Mouse (Mus musculus): ENCODE measurements around the gene Gstp3. TPM values are rescaled to one million over a fixed set of nuclear protein-coding genes. Genes with fewer than 3 reads are reported as not detected.

Gstp3 gene
- total and polyA plus RNA-seq, 3 experiments: 1.4 TPM; not detected in 2

DNA sequence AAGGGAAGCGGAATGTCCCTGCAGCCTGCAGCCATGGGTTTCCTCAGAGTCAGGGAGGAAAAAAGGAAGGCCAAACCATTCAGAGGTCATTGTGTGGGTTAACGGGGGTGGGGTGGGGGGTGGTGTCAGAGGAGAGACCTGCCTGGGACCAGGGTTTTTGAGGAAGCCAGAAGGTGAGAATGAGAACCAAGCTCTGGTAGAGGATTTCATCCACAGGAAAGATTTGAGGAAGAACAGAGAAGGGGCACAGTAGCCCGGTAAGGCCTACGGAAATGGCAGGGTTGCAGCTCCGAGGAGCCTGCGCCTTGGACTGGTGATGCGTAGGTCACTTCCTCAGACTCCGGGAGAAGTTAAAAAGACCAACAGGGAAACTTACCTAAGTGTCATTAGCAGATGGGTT lies 11.4 kb upstream of the Gstp3 start:
- H3K4me3 ChIP-seq (replicated peaks in 1 of 3; ENCODE audit: low read depth in 2 of 3, low read length in 2 of 3, poor library complexity in 1 of 3): no peak overlapping the region
- dilution Hi-C loops (cut with MboI; ENCODE audit: extremely low pct_ligation_motif_present, extremely low pct_unique_long_range_greater_than_20kb, low sequenced_read_pairs): no loop called here
- no peak for DNase-seq (ENCODE audit: extremely low read depth)
- H3K9ac ChIP-seq (ENCODE audit: insufficient read depth, low read depth): no peak overlapping the region
- H3K4me1 ChIP-seq (ENCODE audit: control insufficient read depth in 1 of 2, insufficient read depth in 2 of 2): peaks cover 0 to 4% of the 10 kb centered on the region in 2 experiments; a peak in 1 of 4 replicates
- H3K27me3 ChIP-seq (replicated peaks): peaks cover 14% of the 10 kb centered on the region
- in situ Hi-C loops (cut with MboI; ENCODE audit: low pct_ligation_motif_present, low pct_unique_long_range_greater_than_20kb, low sequenced_read_pairs): no loop called here
- no peaks in the 10 kb centered on the region for H3K36me3 ChIP-seq (replicated peaks in 1 of 2; ENCODE audit: control insufficient read depth in 1 of 2, insufficient read depth in 1 of 2, low read length in 1 of 2)
- H3K27ac ChIP-seq (ENCODE audit: insufficient read depth, low read depth): no peak overlapping the region
- H3K4me2 ChIP-seq (ENCODE audit: insufficient read depth, low read depth, poor library complexity, severe bottlenecking): no peak overlapping the region
- no peak for TF ChIP-seq MAZ (IDR thresholded peaks at IDR 0.05; ENCODE audit: low read depth, low read length)
- no peak for TF ChIP-seq POLR2A (IDR thresholded peaks at IDR 0.05; ENCODE audit: low read depth, low read length)
- TF ChIP-seq MYC (IDR thresholded peaks at IDR 0.05; ENCODE audit: low read depth, low read length): no peak
- no peak for TF ChIP-seq GABPA (IDR thresholded peaks at IDR 0.05; ENCODE audit: insufficient replicate concordance, low read depth, low read length)
- TF ChIP-seq ZC3H11A (IDR thresholded peaks at IDR 0.05; ENCODE audit: low read depth, low read length): no peak
- TF ChIP-seq ELF1 (IDR thresholded peaks at IDR 0.05; ENCODE audit: low read depth, low read length): no peak
- no peak for TF ChIP-seq USF1 (IDR thresholded peaks at IDR 0.05; ENCODE audit: low read depth, low read length)
- no peak for TF ChIP-seq BHLHE40 (IDR thresholded peaks at IDR 0.05; ENCODE audit: low read depth, low read length)
- TF ChIP-seq NRF1 (IDR thresholded peaks at IDR 0.05; ENCODE audit: low read depth, low read length): no peak
- TF ChIP-seq ZKSCAN1 (IDR thresholded peaks at IDR 0.05; ENCODE audit: borderline replicate concordance, low read depth, low read length): no peak
- no peak for TF ChIP-seq TBP (conservative IDR thresholded peaks at IDR 0.05; ENCODE audit: low read depth, low read length)
- TF ChIP-seq PAX5 (IDR thresholded peaks at IDR 0.05; ENCODE audit: low read length): no peak
- no peak for TF ChIP-seq POLR2AphosphoS2 (IDR thresholded peaks at IDR 0.05; ENCODE audit: low read depth, low read length)
- TF ChIP-seq HCFC1 (IDR thresholded peaks at IDR 0.05; ENCODE audit: low read depth, low read length): no peak
- TF ChIP-seq KAT2A (IDR thresholded peaks at IDR 0.05; ENCODE audit: insufficient replicate concordance, low read length): no peak
- no peak for TF ChIP-seq NELFE (IDR thresholded peaks at IDR 0.05; ENCODE audit: low read depth, low read length)
- no peak for TF ChIP-seq JUND (conservative IDR thresholded peaks at IDR 0.05; ENCODE audit: low read depth, low read length)
- TF ChIP-seq CTCF (conservative IDR thresholded peaks at IDR 0.05 in 1 of 2, IDR thresholded peaks at IDR 0.05 in 1 of 2; ENCODE audit: low read depth in 2 of 2, low read length in 2 of 2): no peak
- no peaks in the 10 kb centered on the region for H3K79me2 ChIP-seq (replicated peaks; ENCODE audit: control insufficient read depth, extremely low read depth, insufficient read depth, poor library complexity, severe bottlenecking)
- no peaks in the 10 kb centered on the region for H3K9me3 ChIP-seq (replicated peaks; ENCODE audit: low read length)

DNA sequence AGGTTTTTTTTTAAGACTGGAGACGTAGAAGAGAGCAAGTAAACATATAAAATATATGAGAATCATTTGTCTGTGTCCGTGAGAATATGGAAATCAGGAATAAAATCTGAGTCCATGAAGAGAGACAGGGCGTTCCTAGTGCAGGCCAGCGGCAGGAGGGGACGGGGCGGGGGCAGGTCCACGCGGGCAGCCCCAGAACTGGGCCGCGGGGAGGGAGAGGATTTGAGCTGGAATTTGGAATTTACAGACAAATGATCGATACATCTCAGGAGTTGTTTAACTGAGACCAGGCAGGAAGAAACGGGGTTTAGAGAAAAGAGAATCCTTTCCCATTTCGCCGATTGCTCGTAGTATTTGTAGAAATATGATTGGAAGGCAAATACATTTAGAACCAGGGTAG lies 10.9 kb upstream of the Gstp3 start:
- H3K27ac ChIP-seq (ENCODE audit: insufficient read depth, low read depth): no peak overlapping the region
- no peaks in the 10 kb centered on the region for H3K9me3 ChIP-seq (replicated peaks; ENCODE audit: low read length)
- no peak for DNase-seq (ENCODE audit: extremely low read depth)
- H3K4me2 ChIP-seq (ENCODE audit: insufficient read depth, low read depth, poor library complexity, severe bottlenecking): no peak overlapping the region
- peaks cover 11% of the 10 kb centered on the region for H3K27me3 ChIP-seq (replicated peaks)
- peaks cover 0 to 4% of the 10 kb centered on the region in 2 experiments; a peak in 1 of 4 replicates for H3K4me1 ChIP-seq (ENCODE audit: control insufficient read depth in 1 of 2, insufficient read depth in 2 of 2)
- dilution Hi-C loops (cut with MboI; ENCODE audit: extremely low pct_ligation_motif_present, extremely low pct_unique_long_range_greater_than_20kb, low sequenced_read_pairs): no loop called here
- no peak for TF ChIP-seq SIN3A (IDR thresholded peaks at IDR 0.05; ENCODE audit: low read length)
- no peak for TF ChIP-seq ETS1 (conservative IDR thresholded peaks at IDR 0.05; ENCODE audit: low read depth, low read length)
- TF ChIP-seq E2F4 (IDR thresholded peaks at IDR 0.05; ENCODE audit: insufficient replicate concordance, low read depth, low read length): no peak
- no peak for TF ChIP-seq PAX5 (IDR thresholded peaks at IDR 0.05; ENCODE audit: low read length)
- TF ChIP-seq USF2 (conservative IDR thresholded peaks at IDR 0.05; ENCODE audit: low read depth, low read length): no peak
- TF ChIP-seq BHLHE40 (IDR thresholded peaks at IDR 0.05; ENCODE audit: low read depth, low read length): no peak
- TF ChIP-seq NELFE (IDR thresholded peaks at IDR 0.05; ENCODE audit: low read depth, low read length): no peak
- no peaks in the 10 kb centered on the region for H3K79me2 ChIP-seq (replicated peaks; ENCODE audit: control insufficient read depth, extremely low read depth, insufficient read depth, poor library complexity, severe bottlenecking)
- H3K9ac ChIP-seq (ENCODE audit: insufficient read depth, low read depth): no peak overlapping the region
- in situ Hi-C loops (cut with MboI; ENCODE audit: low pct_ligation_motif_present, low pct_unique_long_range_greater_than_20kb, low sequenced_read_pairs): no loop called here
- no peak overlapping the region for H3K4me3 ChIP-seq (replicated peaks in 1 of 3; ENCODE audit: low read depth in 2 of 3, low read length in 2 of 3, poor library complexity in 1 of 3)
- no peaks in the 10 kb centered on the region for H3K36me3 ChIP-seq (replicated peaks in 1 of 2; ENCODE audit: control insufficient read depth in 1 of 2, insufficient read depth in 1 of 2, low read length in 1 of 2)

Data from CH12.LX (cell line).